Mouse (Mus musculus) heart, adult 8-10 months (tissue): ENCODE data around the gene Mien1. TPM values are rescaled to one million over a fixed set of nuclear protein-coding genes. Genes with fewer than 3 reads are reported as not detected.

Experiments used
- total RNA-seq, 4 experiments: library from RNA; stranded (reverse); gene quantifications; 2 replicates each; pipeline ENCODE4 v1.2.4; 2022

Mien1 gene
- total RNA-seq, 4 experiments from 2014 or later, result 66.9 to 78.4 (median 71.0) TPM

Other genes with a start within 250 kb of the Mien1 start
- gene Med1, start 245.7 kb downstream of the Mien1 start, total RNA-seq, result 10 to 100 TPM; 40.4 to 41.8 (median 41.2) TPM
- 10 to 100 TPM; 20.1 to 22.5 (median 21.8) TPM for gene Cdk12, start 235.9 kb downstream of the Mien1 start, total RNA-seq
- not detected for gene Neurod2, start 109.3 kb downstream of the Mien1 start, total RNA-seq
- gene Ppp1r1b, start 90.6 kb downstream of the Mien1 start, total RNA-seq, result 10 to 100 TPM in 2 of 4 experiments, 1 to 10 TPM in 2; 4.0 to 11.3 (median 7.1) TPM
- 10 to 100 TPM; 17.2 to 28.8 (median 23.7) TPM for gene Stard3, start 80.6 kb downstream of the Mien1 start, total RNA-seq
- 1,000 to 10,000 TPM; 2,176 to 4,520 (median 3,450) TPM for gene Tcap, start 55.2 kb downstream of the Mien1 start, total RNA-seq
- 1 to 10 TPM in 3 of 4 experiments, not detected in 1; 1.2 to 1.6 (median 1.4) TPM for gene Pnmt, start 52.5 kb downstream of the Mien1 start, total RNA-seq
- gene Pgap3, start 38.5 kb downstream of the Mien1 start, total RNA-seq, result 1 to 10 TPM; 8.2 to 9.6 (median 8.9) TPM
- 1 to 10 TPM; 5.4 to 9.1 (median 8.0) TPM for gene Erbb2, start 26.5 kb downstream of the Mien1 start, total RNA-seq
- gene Grb7, start 7.4 kb upstream of the Mien1 start, total RNA-seq, result under 1 TPM in 1 of 4 experiments, not detected in 3; 0.19 TPM
- 1 to 10 TPM in 2 of 4 experiments, under 1 TPM in 2; 0.47 to 1.3 (median 0.86) TPM for gene Ikzf3, start 107.0 kb upstream of the Mien1 start, total RNA-seq
- gene Zpbp2, start 112.1 kb upstream of the Mien1 start, total RNA-seq, result not detected
- 10 to 100 TPM; 39.7 to 46.4 (median 43.1) TPM for gene Ormdl3, start 148.4 kb upstream of the Mien1 start, total RNA-seq
- not detected for gene Lrrc3c, start 159.3 kb upstream of the Mien1 start, total RNA-seq
- 10 to 100 TPM in 1 of 4 experiments, 1 to 10 TPM in 3; 4.8 to 12.3 (median 7.9) TPM for gene Gm12355, start 186.7 kb upstream of the Mien1 start, total RNA-seq
- gene Gsdma3, start 187.4 kb upstream of the Mien1 start, total RNA-seq, result 1 to 10 TPM; 1.6 to 3.4 (median 2.8) TPM
- under 1 TPM in 1 of 4 experiments, not detected in 3; 0.25 TPM for gene Gsdma2, start 207.8 kb upstream of the Mien1 start, total RNA-seq
- under 1 TPM in 2 of 4 experiments, not detected in 2; 0.14 to 0.16 TPM for gene Gsdma, start 225.4 kb upstream of the Mien1 start, total RNA-seq
- gene Psmd3, start 243.6 kb upstream of the Mien1 start, total RNA-seq, result 100 to 1,000 TPM in 1 of 4 experiments, 10 to 100 TPM in 3; 95.0 to 106 (median 99.1) TPM